Mouse (Mus musculus) intestine, embryonic 16.5 days (tissue): ENCODE results near the gene Kcp. TPM values are rescaled to one million over a fixed set of nuclear protein-coding genes. Genes with fewer than 3 reads are reported as not detected.
A peak's percentile ranks its signal among the peaks of the same experiment; 100 is the strongest.

Experiments
- ATAC-seq: fragments of 200-750 bp; cut with Nextera tagmentation; 2 replicates; pipeline ENCODE4 v1.8.0; 2017; ENCODE audit warnings: moderate TSS enrichment, moderate library complexity
- H3K27ac ChIP-seq: fragments of 300-500 bp; sonication (generic); 2 replicates; pipeline ENCODE4 v1.5.1; 2014; ENCODE audit warnings: mild to moderate bottlenecking, low read length
- H3K27me3 ChIP-seq: fragments of 300-500 bp; sonication (generic); replicated peaks from 2 replicates; pipeline ENCODE4 v1.6.1; 2014; ENCODE audit warnings: low read length, control low read depth, mixed read lengths; ENCODE audit not compliant: control insufficient read depth, insufficient read depth
- H3K36me3 ChIP-seq: fragments of 300-500 bp; sonication (generic); 2 replicates; pipeline ENCODE4 v1.6.1; 2014; ENCODE audit warnings: low read length, control low read depth; ENCODE audit not compliant: control insufficient read depth, insufficient read depth
- H3K4me1 ChIP-seq: fragments of 300-500 bp; sonication (generic); 2 replicates; pipeline ENCODE4 v1.6.1; 2014; ENCODE audit warnings: low read length, control low read depth, mixed read lengths; ENCODE audit not compliant: control insufficient read depth, insufficient read depth
- H3K4me2 ChIP-seq: fragments of 300-500 bp; sonication (generic); 2 replicates; pipeline ENCODE4 v1.6.1; 2014; ENCODE audit warnings: low read depth, low read length, control low read depth
- H3K4me3 ChIP-seq: fragments of 300-500 bp; sonication (generic); 2 replicates; pipeline ENCODE4 v1.5.1; 2014; ENCODE audit warnings: mild to moderate bottlenecking, low read length
- H3K9ac ChIP-seq: fragments of 300-500 bp; sonication (generic); 2 replicates; pipeline ENCODE4 v1.6.1; 2014; ENCODE audit warnings: low read depth, low read length
- H3K9me3 ChIP-seq: fragments of 300-500 bp; sonication (generic); 2 replicates; pipeline ENCODE4 v1.6.1; 2016; ENCODE audit warnings: low read length, control low read depth; ENCODE audit not compliant: control insufficient read depth
- WGBS: fragments of 180-500 bp; shearing (Covaris S2); extraction: QIAGEN DNeasy Blood & Tissue Kit; methylation state at CpG from one replicate; pipeline ENCODE4 v1.1.7; 2014; 5-methylcytosine and 5-hydroxymethylcytosine counted together
- polyA plus RNA-seq: library from polyadenylated mRNA; unstranded; fragments of >200 nt; fragmentation: Nextera tagmentation; extraction: Ambion mirVana; gene quantifications from 2 replicates; pipeline ENCODE4 v1.2.1, GENCODE M21; 2015

Gene Kcp
- polyA plus RNA-seq, 1 experiment from 2014 or later: 12.0 TPM

DNA sequence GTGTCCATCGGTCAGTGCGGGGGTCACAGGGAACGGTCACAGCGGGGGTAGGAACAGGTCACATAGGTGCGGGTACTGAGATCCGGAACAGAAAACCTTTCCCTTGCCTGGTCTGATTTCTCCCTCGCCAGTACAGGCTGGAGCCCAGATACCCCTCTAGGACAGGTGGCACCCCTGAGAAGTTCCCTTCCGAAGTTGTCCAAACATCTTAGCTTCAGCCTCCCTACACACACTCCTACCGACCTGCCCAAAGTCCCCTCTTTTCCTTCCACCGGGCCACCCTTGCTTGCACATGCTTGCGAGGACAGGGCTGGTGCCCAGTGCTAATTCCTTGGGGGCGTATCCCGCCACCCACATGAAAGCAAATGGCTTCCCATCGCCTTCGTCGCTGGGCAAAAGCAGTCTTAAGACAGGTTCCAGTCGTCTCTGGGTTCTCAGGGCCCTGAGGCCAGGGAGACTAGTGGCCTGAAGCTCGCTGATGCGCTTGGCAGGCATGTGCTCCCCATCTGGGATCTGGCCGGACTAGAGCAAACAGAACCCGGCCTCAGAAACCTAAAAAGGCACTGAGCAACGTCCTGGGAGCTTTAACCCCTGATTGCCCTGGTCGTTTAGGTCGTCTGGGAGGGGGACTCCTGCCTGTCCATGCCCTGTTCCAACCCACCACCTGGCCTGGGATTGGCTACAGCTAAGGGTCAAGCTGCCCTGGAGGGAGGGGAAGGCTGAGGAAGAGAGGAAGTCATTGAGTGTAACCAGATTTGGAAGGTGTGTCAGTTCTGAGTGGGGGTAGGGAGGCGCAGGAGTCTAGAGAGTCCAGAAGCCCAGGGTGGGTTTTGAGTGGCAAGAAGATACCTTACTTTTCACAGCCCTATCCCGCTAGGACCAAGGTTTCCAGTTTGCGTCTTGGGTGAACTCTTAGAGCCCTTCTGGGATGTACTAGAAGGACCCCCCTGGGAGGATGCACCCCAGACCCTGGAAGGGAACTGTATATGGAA is 73.7 kb downstream of the Kcp start:
- peak overlapping the region; percentile 85 for H3K4me2 ChIP-seq
- no peaks in the 10 kb centered on the region for H3K9me3 ChIP-seq
- peak; percentile 10; the same call in 1 of the 2 replicates for ATAC-seq
- peaks cover 14% of the 10 kb centered on the region for H3K27me3 ChIP-seq
- H3K9ac ChIP-seq: peak overlapping the region; percentile 76
- peak overlapping the region; percentile 65 for H3K4me3 ChIP-seq
- H3K4me1 ChIP-seq: peaks cover 13% of the 10 kb centered on the region
- WGBS: 5% methylated on average over 27 of the region's 27 CpGs
- H3K36me3 ChIP-seq: no peaks in the 10 kb centered on the region
- H3K27ac ChIP-seq: peak overlapping the region; percentile 86

DNA sequence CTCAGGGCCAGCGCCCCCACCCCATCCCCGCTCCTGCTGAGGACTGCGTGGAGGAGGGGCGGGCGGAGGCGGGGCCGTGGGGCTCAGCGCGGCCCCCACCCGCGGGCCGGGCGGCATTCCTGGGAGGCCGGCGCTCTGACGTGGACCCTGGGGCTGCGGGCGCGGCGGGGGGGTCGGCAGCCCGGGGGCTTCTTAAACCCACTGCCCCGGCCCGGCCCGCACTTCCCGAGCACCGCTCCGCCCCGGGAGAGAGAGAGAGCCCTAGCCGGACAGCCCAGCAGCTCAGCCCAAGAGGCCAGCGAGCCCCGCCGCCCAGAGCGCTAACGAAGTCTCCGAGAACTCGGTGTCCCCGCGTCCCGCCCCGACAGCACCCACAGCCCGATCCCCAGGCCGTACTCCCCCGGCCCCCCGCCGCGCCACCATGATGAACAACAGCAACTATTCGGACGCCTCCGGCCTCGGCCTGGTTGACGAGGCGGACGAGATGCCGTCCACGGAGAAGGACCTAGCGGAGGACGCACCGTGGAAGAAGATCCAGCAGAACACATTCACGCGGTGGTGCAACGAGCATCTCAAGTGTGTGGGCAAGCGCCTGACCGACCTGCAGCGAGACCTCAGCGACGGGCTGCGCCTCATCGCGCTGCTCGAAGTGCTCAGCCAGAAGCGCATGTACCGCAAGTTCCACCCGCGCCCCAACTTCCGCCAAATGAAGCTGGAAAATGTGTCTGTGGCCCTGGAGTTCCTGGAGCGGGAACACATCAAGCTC is 74.5 kb downstream of the Kcp start, which contains the start of gene Flnc:
Gene Flnc, plus strand, starts transcription at position 219 of the 766 bp plus-strand sequence.
- Histone ChIP-seq H3K36me3 (no peaks in the 10 kb centered on the region), H3K4me2 (peak within 1 kb of the TSS; percentile 85), H3K27me3 (peaks cover 14% of the 10 kb centered on the region), H3K9ac (peak within 1 kb of the TSS; percentile 76), H3K4me3 (peak within 1 kb of the TSS; percentile 65), H3K27ac (peak within 1 kb of the TSS; percentile 86), H3K4me1 (peaks cover 13% of the 10 kb centered on the region), H3K9me3 (no peaks in the 10 kb centered on the region)
- WGBS: under 1% methylated on average over 74 of the region's 77 CpGs
- ATAC-seq: peak; percentile 32

GRCm38 (mm10) chr6:29432676-29433037 is 75.1 kb downstream of the Kcp start:
- no peaks in the 10 kb centered on the region for H3K9me3 ChIP-seq
- H3K4me3 ChIP-seq: peak overlapping the region; percentile 65
- peak overlapping the region; percentile 76 for H3K9ac ChIP-seq
- no peak for ATAC-seq
- peaks cover 14% of the 10 kb centered on the region for H3K27me3 ChIP-seq
- H3K27ac ChIP-seq: no peak overlapping the region; the same call in 1 of the 2 replicates
- peak overlapping the region; percentile 85 for H3K4me2 ChIP-seq
- H3K36me3 ChIP-seq: no peaks in the 10 kb centered on the region
- H3K4me1 ChIP-seq: peaks cover 13% of the 10 kb centered on the region

GRCm38 (mm10) chr6:29432156-29432555 is 75.6 kb downstream of the Kcp start:
- H3K4me3 ChIP-seq: no peak overlapping the region
- no peaks in the 10 kb centered on the region for H3K9me3 ChIP-seq
- no peaks in the 10 kb centered on the region for H3K36me3 ChIP-seq
- H3K4me1 ChIP-seq: peaks cover 13% of the 10 kb centered on the region
- H3K27me3 ChIP-seq: peaks cover 14% of the 10 kb centered on the region
- no peak overlapping the region for H3K4me2 ChIP-seq
- WGBS: 42% methylated on average over 3 of the region's 3 CpGs
- H3K9ac ChIP-seq: no peak overlapping the region
- no peak for ATAC-seq
- H3K27ac ChIP-seq: no peak overlapping the region

- ATAC-seq: no peak
- Histone ChIP-seq H3K9ac (no peak overlapping the region), H3K27ac (no peak overlapping the region), H3K4me3 (no peak overlapping the region), H3K9me3 (no peaks in the 10 kb centered on the region), H3K4me2 (no peak overlapping the region), H3K36me3 (no peaks in the 10 kb centered on the region), H3K4me1 (peaks cover 10% of the 10 kb centered on the region), H3K27me3 (peaks cover 14% of the 10 kb centered on the region)
- 42% methylated on average over 5 of the region's 5 CpGs for WGBS
These were observed 76.3 kb downstream of the Kcp start for GRCm38 (mm10) chr6:29431473-29431872.

- Histone ChIP-seq H3K4me3 (no peak overlapping the region), H3K27ac (no peak overlapping the region), H3K4me2 (no peak overlapping the region), H3K4me1 (peaks cover 10% of the 10 kb centered on the region), H3K36me3 (no peaks in the 10 kb centered on the region), H3K27me3 (peaks cover 14% of the 10 kb centered on the region), H3K9me3 (no peaks in the 10 kb centered on the region), H3K9ac (no peak overlapping the region)
- ATAC-seq: no peak
- 52% methylated on average over 15 of the region's 15 CpGs for WGBS
These were observed 76.9 kb downstream of the Kcp start for GRCm38 (mm10) chr6:29430681-29431420.

DNA sequence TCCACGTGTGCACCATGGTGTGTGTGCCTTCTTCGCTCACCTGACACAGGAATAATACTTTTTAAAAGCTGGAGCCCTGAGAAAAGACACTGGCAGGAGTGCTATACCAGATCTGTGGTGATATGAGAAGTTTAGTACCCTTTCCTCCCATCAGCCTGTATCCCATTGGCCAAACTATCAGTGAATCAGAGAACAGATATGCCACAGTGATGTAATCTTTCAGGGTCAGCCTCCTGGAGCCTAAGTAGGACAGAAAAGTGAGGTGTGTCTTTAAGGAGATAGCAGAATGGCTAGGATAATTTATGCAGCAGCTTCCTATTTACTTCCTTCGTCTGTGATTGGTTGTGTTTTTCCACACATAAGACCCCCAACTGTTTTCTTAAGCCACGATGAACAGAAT is 79.6 kb downstream of the Kcp start:
- Histone ChIP-seq H3K4me1 (peaks cover 3% of the 10 kb centered on the region), H3K36me3 (no peaks in the 10 kb centered on the region), H3K9ac (no peak overlapping the region), H3K4me3 (no peak overlapping the region), H3K4me2 (no peak overlapping the region), H3K27ac (no peak overlapping the region), H3K27me3 (no peaks in the 10 kb centered on the region), H3K9me3 (no peaks in the 10 kb centered on the region)
- ATAC-seq: no peak
- WGBS: 64% methylated on average over 4 of the region's 4 CpGs

GRCm38 (mm10) chr6:29426331-29426730 is 81.4 kb downstream of the Kcp start:
- WGBS: 65% methylated on average over 6 of the region's 6 CpGs
- Histone ChIP-seq H3K27ac (no peak overlapping the region), H3K27me3 (no peaks in the 10 kb centered on the region), H3K4me3 (no peak overlapping the region), H3K9me3 (no peaks in the 10 kb centered on the region), H3K9ac (no peak overlapping the region), H3K4me1 (no peaks in the 10 kb centered on the region; the same call in 1 of the 2 replicates), H3K4me2 (no peak overlapping the region), H3K36me3 (no peaks in the 10 kb centered on the region)
- no peak for ATAC-seq

DNA sequence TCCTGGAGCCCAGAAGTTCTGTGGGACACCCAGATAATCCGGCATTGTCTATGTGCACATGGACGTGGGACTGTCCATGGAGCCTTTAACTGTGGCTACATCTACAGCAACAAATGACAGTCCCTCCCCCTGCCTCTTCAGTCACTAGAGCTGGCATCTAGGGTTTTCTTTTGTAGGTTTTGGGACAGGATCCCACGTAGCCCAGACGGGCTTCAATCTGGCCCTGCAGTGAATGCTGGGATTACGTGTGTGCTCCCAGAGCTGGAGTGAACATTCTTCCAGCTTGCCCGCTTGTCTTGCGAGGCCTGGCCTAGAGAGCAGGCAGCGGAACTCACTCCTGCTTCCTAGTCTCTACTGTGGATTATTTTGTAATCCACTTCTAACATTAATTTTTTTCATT is 82.6 kb downstream of the Kcp start:
- Histone ChIP-seq H3K27me3 (no peaks in the 10 kb centered on the region), H3K27ac (no peak overlapping the region), H3K4me2 (no peak overlapping the region), H3K9me3 (no peaks in the 10 kb centered on the region), H3K9ac (no peak overlapping the region), H3K4me3 (no peak overlapping the region), H3K4me1 (no peaks in the 10 kb centered on the region), H3K36me3 (no peaks in the 10 kb centered on the region)
- WGBS: 93% methylated on average over 8 of the region's 8 CpGs
- no peak for ATAC-seq
